Mouse (Mus musculus) MEL (cell line): Measurements from ENCODE around the gene Slc17a7. TPM values are rescaled to one million over a fixed set of nuclear protein-coding genes. Genes with fewer than 3 reads are reported as not detected.
A peak's percentile ranks its signal among the peaks of the same experiment; 100 is the strongest.

Source experiments
- DNase-seq: peaks from one replicate; pipeline ENCODE4 v3.0.0; 2011; ENCODE audit warnings: low read depth, low spot score
- H3K27ac ChIP-seq: 2 replicates; pipeline ENCODE4 v1.5.1; 2012; ENCODE audit warnings: low read depth, mild to moderate bottlenecking, control low read depth, low read length, moderate library complexity; ENCODE audit not compliant: control insufficient read depth
- H3K27me3 ChIP-seq, 2 experiments: fragments of 150-350 bp in 1 of 2; sonication (generic) in 1 of 2; 2 replicates each; pipeline ENCODE4 v1.6.1; 2012; ENCODE audit warnings: low read length in 2 of 2, mild to moderate bottlenecking in 2 of 2, improper control_type of control experiment in 1 of 2, moderate library complexity in 1 of 2; ENCODE audit not compliant: insufficient read depth in 2 of 2, control insufficient read depth in 1 of 2
- H3K36me3 ChIP-seq, 2 experiments: 2 replicates each; pipeline ENCODE4 v1.6.1; 2012 to 2014; ENCODE audit warnings: low read length in 2 of 2, improper control_type of control experiment in 1 of 2, inconsistent platforms in 1 of 2, mild to moderate bottlenecking in 1 of 2; ENCODE audit not compliant: insufficient read depth in 2 of 2, control insufficient read depth in 1 of 2
- H3K4me1 ChIP-seq, 2 experiments: fragments of 150-350 bp in 1 of 2; sonication (generic) in 1 of 2; 2 replicates each; pipeline ENCODE4 v1.6.1; 2012; ENCODE audit warnings: low read length in 2 of 2, improper control_type of control experiment in 1 of 2, mild to moderate bottlenecking in 1 of 2; ENCODE audit not compliant: insufficient read depth in 2 of 2, control insufficient read depth in 1 of 2
- H3K4me3 ChIP-seq, 2 experiments: fragments of 150-350 bp in 1 of 2; sonication (generic) in 1 of 2; 2 replicates each; pipeline ENCODE4 v1.5.1; 2012; ENCODE audit warnings: low read depth in 2 of 2, low read length in 2 of 2, mild to moderate bottlenecking in 2 of 2, moderate library complexity in 2 of 2, control low read depth in 1 of 2, improper control_type of control experiment in 1 of 2; ENCODE audit not compliant: control insufficient read depth in 1 of 2, insufficient read depth in 1 of 2
- H3K79me2 ChIP-seq: 2 replicates; pipeline ENCODE4 v1.6.1; 2012; ENCODE audit warnings: mild to moderate bottlenecking, low read length, moderate library complexity; ENCODE audit not compliant: control insufficient read depth, poor library complexity, insufficient read depth
- H3K9ac ChIP-seq: 2 replicates; pipeline ENCODE4 v1.6.1; 2012; ENCODE audit warnings: low read depth, mild to moderate bottlenecking, control low read depth, low read length, moderate library complexity; ENCODE audit not compliant: control insufficient read depth, poor library complexity, severe bottlenecking
- H3K9me3 ChIP-seq: fragments of 150-350 bp; sonication (generic); replicated peaks from 2 replicates; pipeline ENCODE4 v1.6.1; 2012; ENCODE audit warnings: mild to moderate bottlenecking, low read length, improper control_type of control experiment, moderate library complexity; ENCODE audit not compliant: insufficient read depth
- BHLHE40 ChIP-seq: IDR thresholded peaks from 2 replicates; pipeline ENCODE4 v1.6.1; 2012; ENCODE audit warnings: low read depth, mild to moderate bottlenecking, inconsistent platforms, low read length, improper control_type of control experiment, borderline replicate concordance
- CTCF ChIP-seq, 3 experiments: IDR thresholded peaks in 2 of 3; conservative IDR thresholded peaks in 1 of 3; 2 replicates each; pipeline ENCODE4 v1.5.1; 2011 to 2012; ENCODE audit warnings: low read length in 3 of 3, low read depth in 2 of 3, mild to moderate bottlenecking in 2 of 3, improper control_type of control experiment in 1 of 3, inconsistent platforms in 1 of 3, mixed read lengths in 1 of 3, moderate library complexity in 1 of 3; ENCODE audit not compliant: control insufficient read depth in 1 of 3, insufficient read depth in 1 of 3, poor library complexity in 1 of 3, severe bottlenecking in 1 of 3
- HCFC1 ChIP-seq: IDR thresholded peaks from 2 replicates; pipeline ENCODE4 v1.6.1; 2012; ENCODE audit warnings: low read depth, mild to moderate bottlenecking, inconsistent platforms, low read length, improper control_type of control experiment, moderate library complexity
- JUND ChIP-seq: IDR thresholded peaks from 2 replicates; pipeline ENCODE4 v1.6.1; 2011; ENCODE audit warnings: low read depth, mild to moderate bottlenecking, improper control_type of control experiment, low read length
- NELFE ChIP-seq: IDR thresholded peaks from 2 replicates; pipeline ENCODE4 v1.6.1; 2011; ENCODE audit warnings: low read depth, low read length, improper control_type of control experiment
- POLR2A ChIP-seq, 2 experiments: IDR thresholded peaks; 2 replicates each; pipeline ENCODE4 v1.6.1; 2011 to 2012; ENCODE audit warnings: low read length in 2 of 2, mild to moderate bottlenecking in 2 of 2, control low read depth in 1 of 2, improper control_type of control experiment in 1 of 2, low read depth in 1 of 2, moderate library complexity in 1 of 2; ENCODE audit not compliant: control insufficient read depth in 1 of 2, insufficient read depth in 1 of 2, poor library complexity in 1 of 2
- POLR2AphosphoS2 ChIP-seq: IDR thresholded peaks from 2 replicates; pipeline ENCODE4 v1.6.1; 2011; ENCODE audit warnings: low read length, improper control_type of control experiment
- POLR2AphosphoS5 ChIP-seq: IDR thresholded peaks from 2 replicates; pipeline ENCODE4 v1.6.1; 2012; ENCODE audit warnings: low read depth, borderline replicate concordance, mild to moderate bottlenecking, inconsistent platforms, low read length, moderate library complexity, mixed read lengths
- SIN3A ChIP-seq: IDR thresholded peaks from 2 replicates; pipeline ENCODE4 v1.6.1; 2012; ENCODE audit warnings: low read length, improper control_type of control experiment, inconsistent platforms
- SMC3 ChIP-seq: IDR thresholded peaks from 2 replicates; pipeline ENCODE4 v1.6.1; 2011; ENCODE audit warnings: low read depth, low read length, improper control_type of control experiment
- TBP ChIP-seq: IDR thresholded peaks from 2 replicates; pipeline ENCODE4 v1.8.0; 2011; ENCODE audit warnings: low read depth, low read length, improper control_type of control experiment
- TCF12 ChIP-seq: IDR thresholded peaks from 2 replicates; pipeline ENCODE4 v1.6.1; 2014; ENCODE audit warnings: low read depth, mild to moderate bottlenecking, inconsistent platforms, low read length, improper control_type of control experiment, moderate library complexity
- USF2 ChIP-seq, 2 experiments: IDR thresholded peaks; 2 replicates each; pipeline ENCODE4 v1.6.1; 2011 to 2012; ENCODE audit warnings: improper control_type of control experiment in 2 of 2, low read length in 2 of 2, borderline replicate concordance in 1 of 2, inconsistent platforms in 1 of 2, low read depth in 1 of 2, mild to moderate bottlenecking in 1 of 2; ENCODE audit not compliant: insufficient read depth in 1 of 2
- ZC3H11A ChIP-seq: IDR thresholded peaks from 2 replicates; pipeline ENCODE4 v1.6.1; 2012; ENCODE audit warnings: low read depth, mild to moderate bottlenecking, inconsistent platforms, low read length, improper control_type of control experiment
- ZKSCAN1 ChIP-seq: IDR thresholded peaks from 2 replicates; pipeline ENCODE4 v1.6.1; 2012; ENCODE audit warnings: low read depth, mild to moderate bottlenecking, inconsistent platforms, low read length, improper control_type of control experiment, moderate library complexity
- ZMIZ1 ChIP-seq: IDR thresholded peaks from 2 replicates; pipeline ENCODE4 v1.6.1; 2012; ENCODE audit warnings: low read depth, mild to moderate bottlenecking, inconsistent platforms, low read length, improper control_type of control experiment, moderate library complexity
- ZNF384 ChIP-seq: IDR thresholded peaks from 2 replicates; pipeline ENCODE4 v1.6.1; 2012; ENCODE audit warnings: low read depth, mild to moderate bottlenecking, inconsistent platforms, low read length, improper control_type of control experiment
- polyA plus RNA-seq, 2 experiments: library from polyadenylated mRNA; stranded (reverse) in 1 of 2; unstranded in 1 of 2; fragments of >175 nt in 1 of 2; fragments of >200 nt in 1 of 2; gene quantifications; 2 replicates each; pipeline versions ENCODE4 v1.2.1 to v1.2.4; 2012; ENCODE audit warnings: low replicate concordance in 2 of 2, low read depth in 1 of 2; ENCODE audit not compliant: insufficient read length in 2 of 2, insufficient read depth in 1 of 2, missing spikeins in 1 of 2
- total RNA-seq: library from RNA; depleted of rRNA; stranded (reverse); fragments of 300-350 nt; gene quantifications from 2 replicates; pipeline ENCODE4 v1.2.3, GENCODE M21; 2012

Gene Slc17a7
- total and polyA plus RNA-seq, 3 experiments, result 0.23 to 1.0 TPM; not detected in 1

GRCm38 (mm10) chr7:45133446-45134159 is 30.1 kb upstream of the Slc17a7 start:
- Histone ChIP-seq H3K9ac (no peak overlapping the region; the same call in 1 of the 2 replicates), H3K4me1 (peaks cover 10 to 28% of the 10 kb centered on the region in 2 experiments), H3K36me3 (peaks cover 0 to 21% of the 10 kb centered on the region in 2 experiments; a peak in 2 of 4 replicates), H3K9me3 (no peaks in the 10 kb centered on the region), H3K27ac (no peak overlapping the region), H3K79me2 (peaks cover 12% of the 10 kb centered on the region), H3K27me3 (no peaks in the 10 kb centered on the region), H3K4me3 (no peak overlapping the region)
- DNase-seq, result peak; percentile 84
- peak in 2 of 3 experiments; percentile 50 to 72; a peak in 4 of 6 replicates for TF ChIP-seq CTCF (IDR thresholded peaks at IDR 0.05 in 2 of 3, conservative IDR thresholded peaks at IDR 0.05 in 1 of 3; ENCODE audit: control insufficient read depth in 1 of 3, insufficient read depth in 1 of 3, low read depth in 2 of 3, low read length in 3 of 3, poor library complexity in 1 of 3, severe bottlenecking in 1 of 3)
- TF ChIP-seq POLR2AphosphoS2, result no peak
- TF ChIP-seq POLR2A (IDR thresholded peaks at IDR 0.05; ENCODE audit: control insufficient read depth in 1 of 2, insufficient read depth in 1 of 2, low read depth in 1 of 2, low read length in 2 of 2, poor library complexity in 1 of 2), result 0 out of 4 replicates have a peak, but pooled peaks of 1 of the 2 experiments have one; percentile 32

GRCm38 (mm10) chr7:45134544-45135026 is 29.2 kb upstream of the Slc17a7 start:
- peak overlapping the region; percentile 75 for H3K9ac ChIP-seq
- DNase-seq, result peak; percentile 92
- H3K27me3 ChIP-seq, result no peaks in the 10 kb centered on the region
- peaks cover 0 to 22% of the 10 kb centered on the region in 2 experiments; a peak in 2 of 4 replicates for H3K36me3 ChIP-seq
- TF ChIP-seq BHLHE40 (no peak), ZMIZ1 (peak; percentile 54; the same call in 1 of the 2 replicates), TCF12 (0 out of 2 replicates have a peak, but pooled peaks have one; percentile 4), USF2 (IDR thresholded peaks at IDR 0.05; ENCODE audit: borderline replicate concordance in 1 of 2, insufficient read depth in 1 of 2, low read depth in 1 of 2, low read length in 2 of 2) (no peak), POLR2A (IDR thresholded peaks at IDR 0.05; ENCODE audit: control insufficient read depth in 1 of 2, insufficient read depth in 1 of 2, low read depth in 1 of 2, low read length in 2 of 2, poor library complexity in 1 of 2) (peak; percentile 41 to 53; a peak in 2 of 4 replicates), ZKSCAN1 (no peak), ZNF384 (no peak), POLR2AphosphoS2 (0 out of 2 replicates have a peak, but pooled peaks have one; percentile 26), HCFC1 (0 out of 2 replicates have a peak, but pooled peaks have one; percentile 30), TBP (no peak), SMC3 (no peak), POLR2AphosphoS5 (no peak), ZC3H11A (no peak), JUND (no peak), SIN3A (no peak), NELFE (no peak)
- peak overlapping the region; percentile 61 to 74 for H3K4me3 ChIP-seq
- no peaks in the 10 kb centered on the region for H3K9me3 ChIP-seq
- peaks cover 6% of the 10 kb centered on the region for H3K79me2 ChIP-seq
- peaks cover 11 to 33% of the 10 kb centered on the region in 2 experiments for H3K4me1 ChIP-seq
- H3K27ac ChIP-seq, result peak overlapping the region; percentile 92
